Mouse (Mus musculus): ENCODE results near the gene Tgfbr1.
"Not testable (repeated sequence)": the region's sequence is repeated elsewhere in the genome, so short reads cannot be mapped to it uniquely, and the experiment has no call there.

The Tgfbr1 gene

DNA sequence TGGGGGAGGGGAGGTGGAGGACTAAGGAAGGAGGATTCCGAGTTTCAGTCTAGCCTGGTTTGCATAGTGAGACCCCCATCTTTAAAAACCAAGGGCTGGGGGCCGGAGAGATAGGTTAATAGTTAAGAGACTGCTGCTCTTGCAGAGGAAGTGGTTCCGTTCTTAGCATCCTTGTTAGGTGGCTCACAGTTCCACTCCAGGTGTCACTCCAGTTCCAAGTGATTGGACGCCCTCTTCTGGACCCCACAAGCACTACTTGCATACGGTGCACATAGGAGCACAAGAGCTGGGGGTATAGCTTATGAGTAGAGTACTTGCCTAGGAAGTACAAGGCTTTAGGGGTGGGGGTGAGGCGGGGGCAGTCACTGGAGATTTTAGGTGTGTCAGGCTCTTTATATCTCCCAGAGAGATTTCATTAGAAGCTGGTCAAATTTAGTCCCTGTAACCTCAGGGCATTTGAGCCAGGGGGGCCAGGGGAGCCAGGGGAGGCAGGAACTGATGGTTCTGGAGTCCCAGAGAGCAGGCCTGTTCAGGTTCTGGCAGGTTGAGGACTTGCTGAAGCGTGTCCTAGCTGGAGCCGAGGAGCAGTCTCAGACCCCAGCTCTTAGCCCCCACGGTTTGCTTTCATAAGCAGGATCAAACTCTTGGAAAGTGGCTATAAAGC, 1.5 kb upstream of the Tgfbr1 start:
- DNase-seq = peak; percentile 8

DNA sequence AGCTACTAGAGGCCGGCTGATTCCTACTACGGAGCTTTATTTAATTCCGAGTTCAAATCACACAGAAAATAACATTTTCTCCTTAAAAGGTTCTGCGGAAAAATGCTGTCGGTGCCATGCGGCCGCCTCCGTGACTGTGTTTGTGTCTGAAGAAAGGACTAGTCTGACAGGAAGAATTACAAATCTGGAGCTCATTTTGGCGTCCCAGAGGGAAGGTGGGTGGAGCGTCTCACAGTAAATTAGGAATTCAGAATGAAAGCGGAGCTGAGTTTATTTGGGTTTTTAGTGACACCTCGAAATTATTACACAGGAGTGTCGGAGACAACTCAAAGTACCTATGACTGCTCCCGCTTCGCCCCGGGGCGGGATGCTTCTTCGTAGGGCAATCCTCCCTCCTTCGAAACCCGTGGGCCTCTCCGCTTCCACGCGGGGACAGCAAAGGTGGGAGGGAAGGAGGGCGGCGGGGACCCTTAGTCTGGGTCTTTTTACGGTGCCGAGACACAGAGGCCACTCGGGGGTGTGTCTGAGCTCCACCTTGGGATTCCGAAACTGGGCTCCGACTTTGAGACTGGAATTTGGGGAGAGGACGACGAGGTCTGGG, 861 bp upstream of the Tgfbr1 start:
- DNase-seq = peak; percentile 7

DNA sequence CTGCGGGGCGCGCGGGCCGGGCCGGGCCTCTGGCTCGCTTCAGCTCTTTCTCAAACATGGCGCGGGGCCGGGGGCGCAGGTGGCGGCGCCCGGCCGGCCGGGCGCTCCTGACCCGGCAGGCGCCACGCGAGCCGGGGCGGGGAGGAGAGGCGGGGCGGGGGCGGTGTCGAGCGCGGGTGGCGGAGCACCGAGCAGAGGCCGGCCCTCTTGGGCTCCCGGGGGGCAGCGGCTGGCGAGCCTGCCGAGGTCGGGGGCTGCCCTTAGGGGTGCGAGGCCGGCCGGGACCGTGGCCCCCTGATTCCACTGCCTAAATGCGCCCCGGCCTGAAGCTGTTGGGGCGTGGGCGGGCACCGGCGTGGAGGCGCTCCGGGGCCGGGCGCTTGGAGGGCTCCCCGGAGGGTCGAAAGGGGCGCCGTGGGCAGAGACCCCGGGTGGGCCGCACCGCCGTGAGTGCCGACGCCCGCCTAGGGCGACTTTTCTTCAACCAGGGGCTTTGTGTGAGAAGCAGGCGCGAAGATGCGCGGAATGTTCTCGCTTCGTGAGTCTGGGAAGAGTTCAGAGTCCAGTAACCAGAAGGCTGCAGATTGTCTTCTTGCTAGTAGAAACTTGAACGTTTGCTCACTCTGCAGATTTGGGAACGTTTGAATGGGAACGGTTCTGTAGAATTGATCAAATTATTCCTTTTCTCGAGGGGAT, 542 bp downstream of the Tgfbr1 start:
- DNase-seq = peak; percentile 17

DNA sequence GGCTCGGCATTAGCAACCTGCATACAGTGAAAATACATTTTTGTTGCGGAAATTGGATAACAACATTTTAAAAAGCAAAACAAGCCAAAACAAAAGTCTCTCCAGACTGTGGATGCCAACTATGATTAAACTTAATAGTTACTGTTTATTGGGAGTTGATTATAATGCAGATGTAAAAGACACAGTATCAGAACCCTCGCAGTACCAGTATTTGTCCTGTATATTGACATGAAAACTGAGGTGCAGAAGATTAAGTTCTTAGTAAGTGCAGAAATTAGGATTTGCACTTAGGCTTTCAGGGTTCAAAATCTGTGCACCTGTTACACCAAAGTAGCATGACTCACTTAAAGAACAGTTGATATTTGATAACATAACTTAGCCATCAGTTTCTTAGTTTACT, 1.3 kb downstream of the Tgfbr1 start:
- DNase-seq = no peak

DNA sequence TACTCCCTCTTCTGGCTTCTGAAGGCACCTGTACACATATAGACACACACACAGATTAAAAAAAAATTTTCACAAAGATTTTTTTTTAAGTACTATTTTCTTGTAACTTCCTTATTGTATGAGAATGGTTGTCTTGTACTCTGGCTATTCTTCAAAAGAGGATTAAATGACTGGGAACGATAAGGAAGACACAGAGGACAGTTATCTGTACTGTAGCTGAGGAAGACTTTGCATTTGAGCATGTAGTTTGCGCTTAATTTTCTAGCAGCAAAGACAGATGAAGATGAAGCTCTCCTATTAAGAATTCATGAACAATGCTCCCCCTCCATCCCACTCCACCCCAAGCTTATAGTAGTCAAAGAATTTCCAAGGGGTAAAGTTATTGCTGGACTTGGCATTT, 9.6 kb downstream of the Tgfbr1 start:
- DNase-seq = no peak

DNA sequence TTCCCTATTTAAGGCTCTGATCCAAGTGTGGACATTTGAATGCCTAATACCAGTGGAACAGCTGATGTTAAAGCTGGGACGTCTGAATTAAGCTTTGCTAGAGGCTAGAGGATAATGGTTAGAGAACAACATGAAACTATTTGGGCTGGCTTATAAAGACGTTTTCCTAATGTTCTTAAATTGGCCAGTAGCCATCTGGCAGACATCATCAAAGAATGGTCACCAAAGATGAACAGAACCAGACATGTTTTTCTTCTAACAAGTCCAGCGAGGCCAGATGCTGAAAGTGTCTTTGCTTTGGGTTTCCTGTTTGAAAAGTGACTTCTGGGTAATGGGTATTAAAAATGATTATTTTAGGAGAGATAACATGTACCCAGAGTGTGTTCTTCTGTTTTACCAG, 10.1 kb downstream of the Tgfbr1 start:
- no peak for DNase-seq

DNA sequence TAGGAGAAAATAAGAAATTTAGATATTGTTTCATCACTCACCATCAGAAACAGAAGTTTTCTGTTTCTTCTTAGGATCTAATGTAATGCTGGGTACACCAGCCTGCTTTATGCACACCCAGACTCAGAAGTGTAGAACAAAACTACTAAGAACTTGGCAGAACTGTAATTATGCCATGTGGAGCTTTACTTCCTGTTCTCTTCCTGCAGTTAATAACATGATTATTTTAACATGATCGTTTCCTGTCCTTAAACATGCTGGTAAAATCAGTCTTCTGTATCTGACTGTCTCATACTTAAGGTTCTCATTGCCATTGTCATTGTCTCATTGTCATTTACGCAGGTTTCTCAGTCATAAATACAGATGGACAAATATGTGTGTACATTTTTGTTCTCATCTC, 15.7 kb downstream of the Tgfbr1 start:
- DNase-seq = no peak

DNA sequence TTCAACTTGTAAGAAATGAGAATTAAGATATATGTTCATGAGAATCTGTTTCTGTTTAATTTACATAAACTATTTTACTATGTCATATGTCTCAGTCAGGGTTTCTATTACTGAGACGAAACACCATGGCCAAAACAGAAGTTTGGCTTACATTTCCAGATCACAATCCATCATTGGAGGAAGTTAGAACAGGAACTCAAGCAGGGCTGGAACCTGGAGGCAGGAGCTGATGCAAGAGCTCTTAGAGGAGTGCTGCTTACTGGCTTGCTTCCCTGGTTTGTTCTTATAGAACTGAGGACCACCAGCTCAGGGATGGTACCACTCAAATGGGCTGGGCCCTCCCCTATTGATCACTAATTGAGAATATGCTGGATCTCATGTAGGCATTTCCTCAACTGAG, 25.7 kb downstream of the Tgfbr1 start:
- DNase-seq = no peak

DNA sequence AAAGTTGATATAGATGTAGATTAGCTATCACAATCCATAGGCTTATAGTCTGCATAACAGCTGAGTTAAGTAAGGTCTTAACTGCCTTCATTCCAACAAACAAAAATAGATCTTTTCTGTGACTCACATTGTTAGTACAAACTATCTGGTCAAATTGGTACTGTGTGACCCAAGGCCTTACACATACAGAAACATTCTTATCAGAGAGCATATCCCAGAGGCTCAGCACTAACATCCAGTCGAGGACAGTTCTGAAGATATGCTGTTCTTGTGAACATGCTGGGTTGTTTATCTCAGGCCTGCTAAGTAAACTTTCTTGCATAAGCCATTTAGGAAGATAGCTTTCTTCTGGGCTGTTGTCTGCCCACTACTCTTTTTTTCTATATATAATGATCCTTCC, 29.4 kb downstream of the Tgfbr1 start:
- no peak for DNase-seq

DNA sequence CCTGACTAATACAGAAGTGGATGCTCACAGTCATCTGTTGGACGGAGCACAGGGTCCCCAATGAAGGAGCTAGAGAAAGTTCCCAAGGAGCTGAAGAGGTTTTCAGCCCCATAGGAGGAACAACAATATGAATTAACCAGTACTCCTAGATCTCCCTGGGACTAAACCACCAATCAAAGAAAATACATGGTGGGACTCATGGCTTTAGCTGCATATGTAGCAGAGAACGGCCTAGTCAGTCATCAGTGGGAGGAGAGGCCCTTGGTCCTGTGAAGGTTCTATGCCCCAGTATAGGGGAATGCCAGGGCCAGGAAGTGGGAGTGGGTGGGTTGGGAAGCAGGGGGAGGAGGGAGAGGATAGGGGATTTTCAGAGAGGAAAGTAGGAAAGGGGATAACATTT, 38.9 kb downstream of the Tgfbr1 start:
- not testable (repeated sequence) for DNase-seq

DNA sequence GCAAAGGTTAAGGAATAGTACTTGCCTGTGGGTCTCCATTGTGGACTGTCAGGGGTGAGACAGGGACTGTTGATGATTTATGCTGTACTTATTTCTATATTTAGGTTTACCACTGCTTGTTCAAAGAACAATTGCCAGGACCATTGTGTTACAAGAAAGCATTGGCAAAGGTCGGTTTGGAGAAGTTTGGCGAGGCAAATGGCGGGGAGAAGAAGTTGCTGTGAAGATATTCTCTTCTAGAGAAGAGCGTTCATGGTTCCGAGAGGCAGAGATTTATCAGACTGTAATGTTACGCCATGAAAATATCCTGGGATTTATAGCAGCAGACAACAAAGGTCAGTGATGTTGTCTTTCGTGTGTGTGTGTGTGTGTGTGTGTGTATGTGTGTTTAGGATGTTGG, 43.2 kb downstream of the Tgfbr1 start:
- no peak for DNase-seq

DNA sequence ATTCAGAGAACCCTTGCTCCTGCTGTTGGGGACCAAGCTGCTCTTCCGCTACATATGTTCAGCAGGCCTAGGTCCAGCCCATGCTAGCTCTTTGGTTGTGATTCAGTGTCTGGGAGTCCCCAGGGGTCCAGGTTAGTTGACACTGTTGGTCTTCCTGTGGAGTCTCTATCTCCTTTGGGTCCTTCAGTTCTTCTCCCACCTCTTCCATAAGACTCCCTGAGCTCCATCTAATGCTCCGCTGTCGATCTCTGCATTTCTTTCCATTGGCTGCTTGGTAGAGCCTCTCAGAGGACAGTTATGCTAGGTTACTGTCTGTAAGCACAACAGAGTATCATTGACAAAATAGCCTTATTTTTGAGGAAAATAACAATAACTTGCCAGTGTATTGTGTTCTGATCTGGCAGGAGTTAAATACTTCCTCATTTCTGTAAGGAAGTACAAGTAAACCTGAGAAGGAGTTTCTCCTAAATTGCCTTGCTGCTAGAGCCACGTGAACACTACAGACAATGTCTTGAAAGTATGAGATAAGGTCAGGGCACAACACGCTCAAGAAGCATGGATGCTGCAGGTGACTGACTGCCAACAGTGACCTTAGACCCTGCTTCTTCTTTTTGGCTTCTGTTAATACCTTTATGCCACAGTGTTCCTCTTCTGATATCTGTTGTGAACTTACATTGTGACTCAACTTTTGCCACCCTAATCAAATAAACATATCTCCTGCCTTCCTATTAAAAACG, 45.1 kb downstream of the Tgfbr1 start:
- no peak for DNase-seq

DNA sequence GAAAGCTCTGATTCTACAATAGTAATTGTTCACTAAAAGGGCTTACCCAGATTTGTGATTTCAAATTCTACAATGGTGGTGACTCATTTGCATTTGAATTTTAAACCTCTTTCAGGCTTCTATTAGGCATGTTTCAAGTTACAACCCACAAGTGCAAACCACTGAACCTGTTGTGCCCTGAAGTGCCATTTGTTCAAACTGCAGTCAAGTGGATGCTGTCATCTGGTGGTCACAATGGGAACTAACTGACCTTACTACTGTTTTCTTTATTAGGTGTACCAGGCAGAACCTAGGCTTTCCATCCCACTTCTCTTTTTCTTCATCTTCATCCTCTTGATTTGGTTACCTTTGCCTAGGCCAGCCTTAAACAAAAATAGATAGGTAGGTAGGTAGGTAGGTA, 46.8 kb downstream of the Tgfbr1 start:
- peak; percentile 30 for DNase-seq

DNA sequence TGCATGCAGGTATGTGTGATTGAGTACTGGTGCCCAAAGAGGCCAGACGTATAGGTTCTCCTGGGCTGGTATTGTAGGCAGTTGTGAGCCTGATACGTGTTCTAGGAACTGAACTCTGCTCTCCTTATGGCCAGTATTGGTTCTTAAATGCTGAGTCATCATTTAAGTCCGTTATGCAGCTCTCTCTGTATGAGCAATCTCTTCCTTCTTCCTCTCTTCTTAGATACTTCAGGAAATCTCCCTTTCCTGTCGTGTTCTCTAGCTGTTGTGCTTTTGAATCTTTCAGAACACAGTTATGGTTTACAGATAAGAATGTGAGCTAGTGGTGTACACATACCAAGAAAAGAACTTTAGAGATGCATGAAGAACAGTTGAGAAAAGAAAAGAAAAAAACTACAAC, 47.3 kb downstream of the Tgfbr1 start:
- DNase-seq = no peak

DNA sequence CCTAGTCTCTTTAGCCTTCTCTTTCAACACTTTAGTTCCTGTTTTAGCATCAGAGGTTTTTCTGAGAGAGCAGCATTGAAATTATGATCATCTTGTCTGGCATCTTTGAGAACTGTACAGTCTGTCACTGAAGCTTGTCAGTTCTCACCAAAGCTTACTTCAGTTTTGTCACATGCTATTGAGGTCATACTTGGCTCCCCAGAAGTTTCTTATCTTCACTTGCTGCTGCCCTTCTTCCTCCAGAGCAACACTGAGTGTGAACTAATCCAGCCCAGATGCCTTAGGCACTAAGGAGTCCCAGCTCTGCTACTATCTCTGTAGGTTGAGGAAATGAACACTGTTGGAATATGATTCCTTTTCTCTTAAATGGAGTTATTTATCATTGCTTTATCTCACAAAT, 49.2 kb downstream of the Tgfbr1 start:
- no peak for DNase-seq

DNA sequence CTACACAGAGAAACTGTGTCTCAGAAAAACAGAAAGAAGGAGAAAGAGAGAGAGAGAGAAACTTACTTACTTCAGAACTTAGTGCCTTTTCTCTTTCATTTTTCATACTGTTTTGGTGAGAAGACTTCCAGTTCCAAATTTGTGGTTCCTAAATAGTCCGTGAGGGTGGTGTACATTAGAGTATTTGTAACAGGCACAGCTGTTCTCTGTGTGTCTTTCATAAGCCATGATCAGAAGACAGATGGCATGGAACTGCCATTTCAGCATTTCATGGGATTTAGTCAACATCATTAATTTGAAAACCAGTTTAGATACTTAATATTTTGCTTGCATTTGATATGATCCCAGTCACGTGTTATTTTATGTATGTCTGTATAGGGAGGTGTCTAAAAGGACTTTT, 51.5 kb downstream of the Tgfbr1 start:
- DNase-seq = no peak

DNA sequence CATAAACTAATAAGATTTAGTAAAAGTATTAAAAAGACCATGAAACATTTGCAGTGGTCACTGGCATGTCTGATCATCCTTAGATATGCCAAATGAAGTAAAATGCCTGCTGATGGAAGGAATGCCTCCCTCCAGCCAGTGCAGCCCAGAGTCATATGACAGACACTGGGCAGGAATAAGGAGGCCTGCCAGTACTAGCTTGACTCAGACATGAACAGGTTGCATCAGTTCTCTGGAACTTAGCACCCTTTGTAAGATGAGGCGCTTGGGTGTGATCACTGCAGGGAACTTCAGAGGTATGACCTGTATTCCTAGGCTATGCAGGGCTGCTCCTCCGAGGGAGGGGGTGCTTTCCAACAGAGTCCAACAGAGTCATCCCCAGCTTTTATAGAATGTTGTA, 54.1 kb downstream of the Tgfbr1 start:
- DNase-seq = no peak

DNA sequence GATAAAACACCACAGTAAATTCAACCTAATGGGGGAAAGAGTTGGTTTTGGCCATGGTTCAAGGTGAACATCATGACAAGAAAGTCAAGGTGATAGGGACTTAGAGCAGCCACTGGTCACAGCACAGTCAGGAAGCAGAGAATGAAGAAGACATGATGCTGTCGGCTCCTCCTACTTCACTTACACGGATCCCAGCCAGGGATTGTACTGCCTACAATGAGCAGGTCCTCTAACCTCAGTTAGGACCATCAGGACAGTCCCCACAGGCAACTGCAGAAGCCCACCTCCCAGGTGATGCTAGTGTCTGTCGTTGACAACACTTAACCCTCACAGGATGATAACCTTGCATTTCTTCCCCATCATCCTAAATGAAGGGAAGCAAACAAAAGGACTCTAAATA, 64.8 kb downstream of the Tgfbr1 start:
- DNase-seq = no peak

DNA sequence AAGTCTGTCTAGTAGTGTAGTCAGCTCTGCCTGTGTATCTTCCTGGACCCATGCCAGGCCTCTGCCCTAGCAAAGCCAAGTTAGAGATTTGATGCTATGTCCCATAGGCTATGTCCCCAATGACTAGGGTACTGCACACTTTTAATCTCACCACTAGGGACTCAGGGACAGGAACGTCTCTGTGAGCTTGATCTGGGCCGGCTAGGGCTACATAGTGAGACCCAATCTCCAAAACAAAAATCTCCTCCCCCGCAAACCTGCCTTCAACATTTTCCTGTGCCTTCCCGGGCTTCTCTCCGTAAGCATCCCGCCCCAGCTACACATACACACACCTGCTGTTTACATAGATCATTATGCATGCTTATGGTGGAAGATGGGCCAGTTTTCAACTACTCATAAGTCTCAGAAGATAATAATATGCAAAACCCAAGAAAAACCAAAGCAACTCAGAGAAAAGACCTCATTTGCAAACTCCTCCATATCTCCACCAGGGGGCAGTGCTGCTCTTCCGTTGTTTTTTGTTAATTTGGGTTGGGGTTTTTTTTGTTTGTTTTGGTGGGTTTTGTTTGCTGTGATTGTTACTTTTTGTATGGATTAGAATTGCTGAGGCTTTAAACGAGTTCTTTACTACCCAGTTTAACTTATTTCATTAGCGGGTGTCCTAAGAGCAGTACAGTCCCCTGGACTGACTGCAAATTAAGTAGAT, 66.4 kb downstream of the Tgfbr1 start:
- no peak for DNase-seq

DNA sequence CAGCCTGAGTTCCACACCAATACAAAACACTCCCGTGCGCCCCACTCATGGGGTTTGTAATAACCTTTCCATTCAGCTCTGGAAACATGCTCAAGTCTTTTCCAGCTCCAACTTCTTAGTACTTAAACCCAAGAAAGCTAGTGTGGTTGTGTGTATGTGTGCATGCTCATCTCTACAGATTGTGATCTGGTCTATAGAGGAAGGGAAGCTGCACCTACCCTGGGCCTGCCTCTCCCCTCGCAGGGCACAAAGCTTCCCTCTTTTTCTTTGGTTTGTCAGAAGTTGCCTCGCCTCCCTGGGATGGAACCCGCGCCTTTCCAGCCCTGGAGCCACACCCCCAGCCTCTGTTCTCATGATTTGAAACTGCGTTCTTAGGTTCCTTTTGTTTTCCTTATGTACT, 67.2 kb downstream of the Tgfbr1 start:
- DNase-seq = no peak

DNA sequence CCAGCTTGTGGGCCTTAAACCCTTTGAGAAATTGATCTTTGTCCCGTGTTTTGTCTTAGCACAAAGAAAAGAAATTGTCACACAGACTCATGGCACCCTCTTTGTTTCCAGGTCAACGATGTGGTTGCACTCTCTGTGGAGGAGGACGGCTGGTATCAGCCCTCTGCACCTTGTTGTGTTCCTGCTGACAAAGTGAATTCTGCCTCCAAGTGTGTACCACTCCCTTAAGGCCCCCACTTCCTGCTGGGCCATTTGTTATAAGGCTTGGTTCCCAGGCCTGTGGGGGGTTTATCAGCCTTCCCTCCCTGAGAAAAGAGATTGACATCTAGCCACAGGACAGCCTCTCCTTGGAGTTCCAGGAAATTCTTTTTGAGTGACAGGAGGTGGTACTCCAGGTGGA, 69.2 kb downstream of the Tgfbr1 start:
- no peak for DNase-seq

DNA sequence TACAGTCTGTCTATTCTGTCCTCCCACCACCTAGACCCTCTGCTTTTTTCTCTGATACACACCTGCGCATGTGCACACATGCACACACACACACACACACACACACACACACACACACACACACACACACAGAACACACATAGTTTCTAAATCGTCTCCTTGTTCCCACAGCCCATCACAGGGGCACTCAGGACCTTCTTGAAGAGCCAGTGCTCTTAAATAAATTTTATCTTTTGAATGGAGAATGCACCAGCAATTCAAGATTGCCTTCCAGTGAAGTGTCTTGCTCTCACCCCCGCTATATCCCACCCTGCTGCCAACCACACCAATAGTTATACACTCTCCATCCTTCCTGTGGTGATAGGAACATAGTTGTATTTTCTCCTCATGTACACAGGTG, 69.9 kb downstream of the Tgfbr1 start:
- no peak for DNase-seq

DNA sequence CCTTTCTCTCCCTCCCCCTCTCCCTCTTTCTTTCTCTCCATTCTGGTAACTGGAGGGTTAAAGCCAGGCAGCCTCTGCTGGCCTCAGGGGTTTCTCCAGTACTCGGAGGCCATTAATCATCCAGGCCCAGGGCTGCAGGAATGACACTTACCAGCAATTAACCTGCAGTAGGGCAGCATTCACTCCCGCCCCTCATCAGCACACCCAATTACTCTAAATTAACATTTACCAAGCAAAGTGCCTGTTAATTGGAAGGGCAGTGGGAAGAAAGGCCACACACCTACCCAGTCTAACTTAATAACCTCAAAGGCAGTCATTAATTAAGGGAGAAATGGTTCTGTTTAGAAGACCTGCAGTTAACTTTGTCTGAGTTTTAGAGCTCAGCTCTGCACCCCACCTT, 71.4 kb downstream of the Tgfbr1 start:
- no peak for DNase-seq

Measured in cerebellum, adult 8-10 months (tissue).